Mouse (Mus musculus) C3H10T1/2 (cell line): ENCODE results near the gene Sox4. TPM values are rescaled to one million over a fixed set of nuclear protein-coding genes. Genes with fewer than 3 reads are reported as not detected.

ENCODE experiments used
- polyA plus RNA-seq, 2 experiments: library from polyadenylated mRNA; unstranded; fragments of >200 nt; fragmentation: generic; extraction: Trizol; gene quantifications; one replicate each; pipeline ENCODE4 v1.2.1; 2012; ENCODE audit warnings: missing spikeins in 2 of 2

Gene Sox4
- polyA plus RNA-seq: 100 to 1,000 TPM in 1 of 2 experiments, 10 to 100 TPM in 1; 15.9 to 150 TPM

DNA sequence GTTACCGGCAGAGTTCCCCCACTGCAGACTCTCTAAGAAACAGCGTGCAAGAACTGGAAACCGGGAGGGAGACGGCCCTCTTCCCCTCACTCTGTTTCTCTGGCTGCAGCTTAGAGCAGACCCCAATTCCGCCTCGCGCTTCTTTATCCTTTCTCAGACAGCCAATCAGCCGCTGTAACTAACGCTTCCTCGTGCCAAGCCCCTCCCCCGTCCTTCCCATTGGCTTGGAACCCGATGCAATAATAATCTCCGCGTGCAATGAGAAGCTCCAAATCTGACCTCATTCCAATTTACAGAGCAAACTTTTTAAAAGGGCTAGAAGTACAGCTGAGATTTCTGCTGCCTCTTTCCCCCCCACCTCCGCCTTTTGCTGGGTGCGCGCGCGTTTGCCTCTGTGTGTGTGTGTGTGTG lies at the start of gene Sox4:
Gene Sox4 (minus strand): TSS at position 133 of the 411 bp plus-strand sequence.

